Mouse (Mus musculus): ENCODE data around the gene Ednra. TPM values are rescaled to one million over a fixed set of nuclear protein-coding genes. Genes with fewer than 3 reads are reported as not detected.
"Not testable (repeated sequence)": the region's sequence is repeated elsewhere in the genome, so short reads cannot be mapped to it uniquely, and the experiment has no call there.

The Ednra gene
- polyA plus RNA-seq, 1 experiment from 2014 or later = 4.1 TPM

DNA sequence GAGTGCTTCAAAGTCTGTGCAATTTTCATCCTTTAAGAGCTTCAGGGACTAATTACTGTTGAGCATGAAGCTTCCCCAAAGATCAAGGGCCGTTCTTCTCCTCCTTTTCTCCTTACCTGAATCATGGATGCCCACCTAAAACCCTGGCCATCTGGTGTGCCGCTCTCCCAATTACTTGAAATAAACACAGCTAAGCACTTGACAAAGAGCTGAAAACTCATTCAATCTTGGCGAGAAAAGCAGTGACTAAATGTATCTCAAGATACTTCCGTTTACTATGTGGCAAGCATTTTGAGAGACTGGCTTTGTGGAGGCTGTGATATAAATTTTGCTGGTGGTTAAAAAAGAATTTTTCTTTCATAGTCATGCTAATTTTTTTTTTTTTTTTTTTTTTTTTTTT is 19.5 kb downstream of the Ednra start:
- ATAC-seq (no peak), DNase-seq (ENCODE audit: low spot score) (no peak)
- no peak overlapping the region for H3K4me2 ChIP-seq (ENCODE audit: low read length)
- no peak overlapping the region for H3K9ac ChIP-seq (ENCODE audit: low read length)
- WGBS = 86% methylated on average over 4 of the region's 4 CpGs
- H3K36me3 ChIP-seq (ENCODE audit: control insufficient read depth, insufficient read depth, low read length) = no peaks in the 10 kb centered on the region
- H3K4me3 ChIP-seq (ENCODE audit: low read depth, low read length) = no peak overlapping the region
- no peaks in the 10 kb centered on the region for H3K9me3 ChIP-seq (replicated peaks; ENCODE audit: control insufficient read depth, low read length)
- no peaks in the 10 kb centered on the region for H3K27me3 ChIP-seq (replicated peaks; ENCODE audit: control insufficient read depth, insufficient read depth, low read length)
- H3K4me1 ChIP-seq (ENCODE audit: control insufficient read depth, insufficient read depth, low read length) = no peaks in the 10 kb centered on the region
- H3K27ac ChIP-seq (ENCODE audit: low read depth, low read length) = no peak overlapping the region

DNA sequence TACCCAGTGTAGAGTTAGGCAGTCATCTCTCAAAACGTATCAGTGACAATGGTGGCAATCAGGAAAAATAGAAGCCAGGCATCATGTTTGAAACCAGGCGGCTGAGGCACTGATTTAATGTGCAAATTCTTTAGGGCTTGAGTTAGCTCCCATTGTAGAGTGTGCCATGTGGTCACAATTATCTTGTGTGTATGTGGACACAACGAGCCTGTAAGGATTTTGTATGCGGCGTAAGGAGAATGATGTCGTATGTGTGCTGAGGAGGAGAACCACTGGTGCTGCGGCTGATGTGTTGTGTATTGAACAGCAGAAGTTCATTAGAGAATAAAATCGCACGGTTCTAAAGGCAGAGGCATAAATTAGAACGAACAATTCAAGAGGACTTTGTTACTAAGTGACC is 26.2 kb downstream of the Ednra start:
- H3K4me1 ChIP-seq (ENCODE audit: control insufficient read depth, insufficient read depth, low read length) = no peaks in the 10 kb centered on the region; the same call in 1 of the 2 replicates
- no peaks in the 10 kb centered on the region for H3K36me3 ChIP-seq (ENCODE audit: control insufficient read depth, insufficient read depth, low read length)
- no peaks in the 10 kb centered on the region for H3K9me3 ChIP-seq (replicated peaks; ENCODE audit: control insufficient read depth, low read length)
- H3K27ac ChIP-seq (ENCODE audit: low read depth, low read length) = no peak overlapping the region
- H3K27me3 ChIP-seq (replicated peaks; ENCODE audit: control insufficient read depth, insufficient read depth, low read length) = no peaks in the 10 kb centered on the region
- H3K9ac ChIP-seq (ENCODE audit: low read length) = no peak overlapping the region
- no peak overlapping the region for H3K4me2 ChIP-seq (ENCODE audit: low read length)
- no peak for ATAC-seq
- H3K4me3 ChIP-seq (ENCODE audit: low read depth, low read length) = no peak overlapping the region
- no peak for DNase-seq (ENCODE audit: low spot score)
- 47% methylated on average over 10 of the region's 10 CpGs for WGBS

DNA sequence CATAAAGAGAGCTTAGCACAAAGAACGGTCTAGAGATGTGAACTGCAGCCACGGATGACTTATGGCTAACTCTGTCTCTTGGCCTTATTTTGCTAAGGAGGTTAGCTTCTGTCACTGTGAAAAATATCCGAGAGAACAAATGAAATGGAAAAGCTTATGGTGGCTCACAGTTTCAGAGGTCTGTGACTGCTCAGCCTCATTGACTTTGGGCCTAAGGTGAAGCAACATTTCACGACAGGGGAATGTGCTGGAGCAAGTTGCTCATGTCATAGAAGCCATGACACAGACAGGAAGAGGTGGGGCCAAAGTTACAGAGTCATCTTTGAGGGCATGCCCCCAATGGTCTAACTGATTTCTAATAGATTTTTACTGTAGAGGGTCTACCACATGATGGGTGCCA is 28.1 kb downstream of the Ednra start:
- H3K9me3 ChIP-seq (replicated peaks; ENCODE audit: control insufficient read depth, low read length) = no peaks in the 10 kb centered on the region
- WGBS = 95% methylated on average over 4 of the region's 4 CpGs
- H3K4me2 ChIP-seq (ENCODE audit: low read length) = no peak overlapping the region
- no peak overlapping the region for H3K27ac ChIP-seq (ENCODE audit: low read depth, low read length)
- DNase-seq (ENCODE audit: low spot score) (no peak), ATAC-seq (no peak)
- H3K9ac ChIP-seq (ENCODE audit: low read length) = no peak overlapping the region
- no peaks in the 10 kb centered on the region for H3K36me3 ChIP-seq (ENCODE audit: control insufficient read depth, insufficient read depth, low read length)
- H3K4me3 ChIP-seq (ENCODE audit: low read depth, low read length) = no peak overlapping the region
- no peaks in the 10 kb centered on the region; the same call in 1 of the 2 replicates for H3K4me1 ChIP-seq (ENCODE audit: control insufficient read depth, insufficient read depth, low read length)
- H3K27me3 ChIP-seq (replicated peaks; ENCODE audit: control insufficient read depth, insufficient read depth, low read length) = no peaks in the 10 kb centered on the region

DNA sequence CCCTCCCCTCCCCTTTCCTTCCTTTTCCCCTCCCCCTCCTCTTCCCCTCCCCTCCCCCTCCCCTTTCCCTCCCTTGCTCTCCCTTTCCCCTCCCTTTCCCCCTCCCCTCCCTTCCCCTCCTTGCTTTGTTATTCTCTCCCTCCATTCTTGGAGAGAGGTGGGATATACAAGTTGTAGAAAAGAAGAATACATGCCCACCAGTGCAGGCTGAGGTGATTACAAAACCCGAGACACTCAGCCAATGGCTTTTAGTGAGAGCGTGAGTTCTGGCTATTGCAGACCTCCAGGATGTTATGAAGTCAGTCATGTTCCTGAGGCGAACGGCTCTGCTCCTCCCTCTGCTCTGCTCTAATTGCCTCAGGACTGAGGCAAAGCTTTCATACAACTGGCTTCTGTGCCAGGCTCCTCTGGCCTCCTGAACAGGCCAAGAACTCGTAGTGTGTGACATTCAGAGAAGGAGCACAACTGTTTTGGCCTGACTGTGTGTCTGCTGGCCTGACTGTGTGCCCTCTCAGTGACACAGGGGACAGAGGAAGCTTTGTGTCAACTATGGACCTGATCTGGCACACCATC is 28.7 kb downstream of the Ednra start:
- WGBS = 41% methylated on average over 5 of the region's 5 CpGs
- Histone ChIP-seq H3K27me3 (replicated peaks; ENCODE audit: control insufficient read depth, insufficient read depth, low read length) (no peaks in the 10 kb centered on the region), H3K4me3 (ENCODE audit: low read depth, low read length) (no peak overlapping the region), H3K27ac (ENCODE audit: low read depth, low read length) (no peak overlapping the region), H3K36me3 (ENCODE audit: control insufficient read depth, insufficient read depth, low read length) (no peaks in the 10 kb centered on the region), H3K4me2 (ENCODE audit: low read length) (no peak overlapping the region), H3K9me3 (replicated peaks; ENCODE audit: control insufficient read depth, low read length) (no peaks in the 10 kb centered on the region), H3K9ac (ENCODE audit: low read length) (no peak overlapping the region), H3K4me1 (ENCODE audit: control insufficient read depth, insufficient read depth, low read length) (no peaks in the 10 kb centered on the region; the same call in 1 of the 2 replicates)
- no peak for ATAC-seq
- no peak for DNase-seq (ENCODE audit: low spot score)

DNA sequence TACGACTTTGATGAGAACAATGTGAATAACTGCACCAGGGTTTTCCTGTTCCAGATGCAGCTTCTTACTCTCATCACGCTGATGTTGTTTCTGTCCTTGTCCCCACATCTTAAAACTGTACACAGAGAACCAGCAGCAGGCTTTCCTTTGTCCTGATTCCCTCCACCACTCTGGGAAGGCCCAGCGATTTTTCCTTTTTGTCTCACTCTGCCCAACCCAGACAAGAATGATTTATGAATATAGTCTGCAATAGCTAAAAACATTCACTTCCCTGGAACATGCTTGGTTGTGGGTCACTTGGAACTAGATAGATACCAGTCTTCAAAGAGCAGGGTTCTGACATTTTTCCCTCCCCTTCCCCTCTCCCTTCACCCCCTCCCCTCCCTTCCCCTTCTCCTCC is 29.2 kb downstream of the Ednra start:
- Histone ChIP-seq H3K4me2 (ENCODE audit: low read length) (no peak overlapping the region), H3K36me3 (ENCODE audit: control insufficient read depth, insufficient read depth, low read length) (no peaks in the 10 kb centered on the region), H3K4me1 (ENCODE audit: control insufficient read depth, insufficient read depth, low read length) (no peaks in the 10 kb centered on the region; the same call in 1 of the 2 replicates), H3K4me3 (ENCODE audit: low read depth, low read length) (no peak overlapping the region), H3K9me3 (replicated peaks; ENCODE audit: control insufficient read depth, low read length) (no peaks in the 10 kb centered on the region), H3K27me3 (replicated peaks; ENCODE audit: control insufficient read depth, insufficient read depth, low read length) (no peaks in the 10 kb centered on the region), H3K9ac (ENCODE audit: low read length) (no peak overlapping the region), H3K27ac (ENCODE audit: low read depth, low read length) (no peak overlapping the region)
- WGBS = 84% methylated on average over 3 of the region's 3 CpGs
- DNase-seq (ENCODE audit: low spot score) (no peak), ATAC-seq (no peak)

DNA sequence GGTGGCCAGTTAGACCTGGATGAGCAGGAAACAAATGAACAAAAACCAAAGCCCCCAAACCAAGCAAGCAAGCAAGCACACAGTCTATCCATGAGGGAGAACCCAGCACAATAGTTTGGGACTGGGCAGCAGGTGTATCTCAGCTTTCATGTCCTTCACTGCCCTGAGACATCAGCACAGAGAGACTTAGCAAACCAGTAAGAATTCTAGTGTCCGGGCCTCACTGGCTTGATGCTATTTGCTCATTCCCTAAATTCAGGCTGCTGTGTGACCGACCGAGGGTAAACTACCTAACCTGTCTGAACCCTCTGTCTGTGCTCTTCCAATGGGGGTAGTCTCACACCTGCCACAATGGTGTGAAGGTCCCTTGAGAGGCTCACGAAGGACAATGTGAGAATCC is 29.7 kb downstream of the Ednra start:
- Histone ChIP-seq H3K4me2 (ENCODE audit: low read length) (no peak overlapping the region), H3K9ac (ENCODE audit: low read length) (no peak overlapping the region), H3K4me3 (ENCODE audit: low read depth, low read length) (no peak overlapping the region), H3K9me3 (replicated peaks; ENCODE audit: control insufficient read depth, low read length) (no peaks in the 10 kb centered on the region), H3K4me1 (ENCODE audit: control insufficient read depth, insufficient read depth, low read length) (no peaks in the 10 kb centered on the region; the same call in 1 of the 2 replicates), H3K27me3 (replicated peaks; ENCODE audit: control insufficient read depth, insufficient read depth, low read length) (no peaks in the 10 kb centered on the region), H3K27ac (ENCODE audit: low read depth, low read length) (no peak overlapping the region), H3K36me3 (ENCODE audit: control insufficient read depth, insufficient read depth, low read length) (no peaks in the 10 kb centered on the region)
- 93% methylated on average over 4 of the region's 4 CpGs for WGBS
- no peak for DNase-seq (ENCODE audit: low spot score)
- no peak for ATAC-seq

DNA sequence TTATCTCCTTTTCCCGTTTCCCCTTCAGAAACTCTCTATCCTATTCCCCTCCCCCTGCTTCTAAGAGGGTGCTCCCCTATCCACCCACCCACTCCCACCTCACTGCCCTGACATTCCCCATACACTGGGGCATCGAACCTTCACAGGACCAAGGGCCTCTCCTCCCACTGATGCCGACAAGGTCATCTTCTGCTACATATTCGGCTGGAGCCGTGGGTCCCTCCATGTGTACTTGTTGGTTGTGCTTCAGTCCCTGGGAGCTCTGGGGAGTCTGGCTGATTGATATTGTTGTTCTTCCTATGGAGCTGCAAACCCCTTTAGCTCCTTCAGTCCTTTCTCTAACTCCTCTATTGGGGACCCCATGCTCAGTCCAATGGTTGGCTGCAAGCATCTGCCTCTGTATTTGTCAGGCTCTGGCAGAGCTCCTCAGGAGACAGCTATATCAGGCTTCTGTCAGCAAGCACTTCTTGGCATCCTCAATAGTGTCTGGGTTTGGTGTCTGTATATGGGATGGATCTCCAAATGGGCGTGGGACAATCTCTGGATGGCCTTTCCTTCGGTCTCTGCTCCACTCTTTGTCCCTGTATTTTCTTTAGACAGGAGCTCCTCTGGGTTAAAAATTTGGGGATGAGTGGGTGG is 34.7 kb downstream of the Ednra start:
- not testable (repeated sequence) for H3K4me1 ChIP-seq (ENCODE audit: control insufficient read depth, insufficient read depth, low read length); H3K36me3 ChIP-seq (ENCODE audit: control insufficient read depth, insufficient read depth, low read length); H3K9ac ChIP-seq (ENCODE audit: low read length); H3K9me3 ChIP-seq (replicated peaks; ENCODE audit: control insufficient read depth, low read length); H3K27ac ChIP-seq (ENCODE audit: low read depth, low read length); DNase-seq (ENCODE audit: low spot score); ATAC-seq; H3K27me3 ChIP-seq (replicated peaks; ENCODE audit: control insufficient read depth, insufficient read depth, low read length); H3K4me3 ChIP-seq (ENCODE audit: low read depth, low read length); H3K4me2 ChIP-seq (ENCODE audit: low read length)
- WGBS = 93% methylated on average over 7 of the region's 7 CpGs

DNA sequence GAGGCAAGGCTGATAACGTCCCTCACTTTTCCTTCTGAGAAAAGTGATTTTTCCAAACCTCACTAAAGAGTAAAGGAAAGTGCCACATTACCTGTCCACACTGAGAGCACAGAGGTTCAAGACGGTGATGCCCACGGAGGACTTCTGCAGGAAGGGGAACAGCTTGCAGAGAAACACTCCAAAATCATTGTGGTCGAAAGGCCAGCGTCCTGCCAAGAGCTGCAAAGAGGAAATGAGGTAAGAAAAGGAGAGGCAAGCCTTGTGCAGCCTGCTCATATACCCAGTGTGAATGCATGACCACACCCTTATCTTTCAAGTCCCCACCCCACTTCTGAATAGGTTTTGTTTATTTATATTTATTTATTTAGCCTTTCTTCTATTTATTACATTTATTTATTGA is 35.3 kb downstream of the Ednra start:
- no peak overlapping the region for H3K9ac ChIP-seq (ENCODE audit: low read length)
- no peak overlapping the region for H3K4me2 ChIP-seq (ENCODE audit: low read length)
- ATAC-seq (no peak), DNase-seq (ENCODE audit: low spot score) (no peak)
- no peak overlapping the region for H3K27ac ChIP-seq (ENCODE audit: low read depth, low read length)
- no peaks in the 10 kb centered on the region for H3K27me3 ChIP-seq (replicated peaks; ENCODE audit: control insufficient read depth, insufficient read depth, low read length)
- no peak overlapping the region for H3K4me3 ChIP-seq (ENCODE audit: low read depth, low read length)
- H3K4me1 ChIP-seq (ENCODE audit: control insufficient read depth, insufficient read depth, low read length) = no peaks in the 10 kb centered on the region
- no peaks in the 10 kb centered on the region for H3K36me3 ChIP-seq (ENCODE audit: control insufficient read depth, insufficient read depth, low read length)
- WGBS = 80% methylated on average over 5 of the region's 5 CpGs
- H3K9me3 ChIP-seq (replicated peaks; ENCODE audit: control insufficient read depth, low read length) = no peaks in the 10 kb centered on the region

DNA sequence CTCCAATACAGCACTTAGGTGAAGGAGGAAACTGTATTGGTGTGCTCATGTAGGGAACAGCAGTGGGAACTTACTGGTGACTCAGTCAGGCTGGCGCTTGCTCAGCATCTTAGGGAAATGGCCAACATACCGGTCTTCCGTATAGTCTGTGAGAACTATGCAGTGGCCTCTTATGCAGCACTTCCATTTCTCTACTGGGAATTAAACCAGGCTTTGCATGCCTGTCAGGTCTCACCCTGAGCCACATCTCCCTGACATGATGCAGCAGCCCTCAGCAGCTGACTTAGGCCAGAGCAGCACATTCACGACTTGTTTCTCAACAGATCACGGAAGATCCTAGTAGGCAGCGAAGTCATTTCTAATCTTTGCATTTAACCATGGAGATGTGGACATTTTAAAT is 39.9 kb downstream of the Ednra start:
- WGBS = 92% methylated on average over 6 of the region's 6 CpGs
- Histone ChIP-seq H3K4me3 (ENCODE audit: low read depth, low read length) (no peak overlapping the region), H3K4me1 (ENCODE audit: control insufficient read depth, insufficient read depth, low read length) (no peaks in the 10 kb centered on the region), H3K9ac (ENCODE audit: low read length) (no peak overlapping the region), H3K27me3 (replicated peaks; ENCODE audit: control insufficient read depth, insufficient read depth, low read length) (no peaks in the 10 kb centered on the region), H3K36me3 (ENCODE audit: control insufficient read depth, insufficient read depth, low read length) (no peaks in the 10 kb centered on the region), H3K27ac (ENCODE audit: low read depth, low read length) (no peak overlapping the region), H3K9me3 (replicated peaks; ENCODE audit: control insufficient read depth, low read length) (no peaks in the 10 kb centered on the region), H3K4me2 (ENCODE audit: low read length) (no peak overlapping the region)
- ATAC-seq (no peak), DNase-seq (ENCODE audit: low spot score) (no peak)

All from forebrain, embryonic 14.5 days (tissue).